Mouse (Mus musculus) ES-Bruce4 (cell line): ENCODE data around the gene Tcfl5.

Experiments
- CTCF ChIP-seq: IDR thresholded peaks from one replicate; pipeline ENCODE4 v1.8.1; 2011; ENCODE audit warnings: low read depth, low read length
- POLR2A ChIP-seq: IDR thresholded peaks from one replicate; pipeline ENCODE4 v1.8.1; 2011; ENCODE audit warnings: low read length; ENCODE audit not compliant: insufficient read depth

- TF ChIP-seq CTCF = no peak
- no peak for TF ChIP-seq POLR2A
Measured at GRCm38 (mm10) chr2:180583154-180583507, 59.4 kb downstream of the Tcfl5 start.
